Mouse (Mus musculus): ENCODE data around the gene Efcc1.

DNA sequence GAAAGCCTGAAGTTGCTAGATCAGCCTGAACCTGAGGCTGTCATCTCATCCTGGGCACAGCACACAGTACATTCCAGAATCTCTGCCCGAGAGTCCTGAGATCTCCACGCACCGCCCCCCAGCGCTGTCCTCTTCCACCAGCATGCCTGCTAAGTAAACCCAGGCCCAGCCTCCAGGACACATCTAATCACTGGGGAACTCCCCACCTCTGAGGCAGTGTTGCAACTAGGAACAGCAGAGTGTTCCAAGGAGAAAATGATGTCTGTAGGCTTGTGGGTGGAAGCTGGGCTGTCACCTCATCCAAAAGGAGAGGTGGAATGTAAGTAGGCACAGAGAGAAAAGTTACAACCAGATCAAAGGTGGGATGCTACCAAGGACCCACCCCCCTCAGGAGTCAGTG lies 24.5 kb downstream of the Efcc1 start:
- no peak for TF ChIP-seq CTCF (conservative IDR thresholded peaks at IDR 0.05; ENCODE audit: insufficient read depth, insufficient read length, low read depth, low read length)
- no peak for TF ChIP-seq POLR2A (IDR thresholded peaks at IDR 0.05; ENCODE audit: low read depth, low read length)

Measured in kidney, adult 2 months (tissue).